Mouse (Mus musculus) fibroblast of lung, adult 2 months (primary cell): ENCODE results near the gene Cavin4.
"Not testable (repeated sequence)": the region's sequence is repeated elsewhere in the genome, so short reads cannot be mapped to it uniquely, and the experiment has no call there.

Experiments
- DNase-seq: peaks from one replicate; pipeline ENCODE4 v3.0.0-alpha.2; 2011; ENCODE audit warnings: low read depth

Gene Cavin4

DNA sequence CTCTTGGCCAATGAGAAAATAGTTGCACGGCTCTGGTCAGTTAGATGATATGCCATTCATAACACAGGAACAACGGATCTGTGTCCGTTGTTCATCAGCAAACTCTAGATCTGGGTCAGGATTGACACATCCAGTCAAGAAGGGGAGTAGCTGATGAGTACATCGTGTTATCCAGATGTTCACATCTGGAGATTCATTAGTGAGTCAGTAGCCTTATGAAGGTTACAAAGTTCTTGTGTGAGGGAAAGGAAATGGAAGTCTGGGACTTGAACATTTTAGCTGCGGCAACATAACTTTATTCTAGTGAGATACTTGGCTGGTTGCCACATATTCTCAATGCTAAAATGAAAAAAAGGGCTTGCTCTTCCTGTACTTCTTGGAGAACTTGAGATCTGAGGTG lies 9.6 kb downstream of the Cavin4 start:
- no peak for DNase-seq

GRCm38 (mm10) chr4:48674412-48674811 lies 11.1 kb downstream of the Cavin4 start:
- no peak for DNase-seq

DNA sequence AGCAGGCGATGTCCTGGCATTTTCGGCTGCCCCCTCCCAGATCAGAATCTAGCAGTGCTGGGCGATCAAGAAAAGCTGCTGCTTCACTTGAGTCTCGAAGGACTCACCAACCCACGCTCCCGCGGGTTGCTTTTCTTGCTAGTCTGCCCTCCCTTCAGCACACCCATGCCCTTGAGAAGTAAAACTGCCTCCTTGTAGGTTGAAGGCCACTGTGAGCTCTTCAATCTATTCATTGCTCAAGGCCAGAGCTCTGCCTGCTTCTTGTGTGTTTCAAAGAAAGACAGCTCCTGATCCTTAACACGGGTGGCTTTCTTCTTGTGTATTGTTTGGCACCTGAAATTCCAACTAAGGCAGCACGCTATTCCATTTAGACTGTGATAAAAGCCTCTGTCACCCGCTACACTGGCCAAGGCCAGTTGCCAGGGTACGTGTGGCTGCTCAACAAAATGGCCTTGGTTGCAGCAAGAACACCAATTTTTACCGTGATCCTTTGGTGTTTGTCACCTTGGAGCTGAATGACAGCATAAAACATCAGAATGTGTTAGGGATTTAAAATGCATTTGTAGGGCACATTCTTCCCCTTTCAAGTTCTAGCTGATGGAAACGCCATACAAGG lies 13.4 kb downstream of the Cavin4 start:
- no peak for DNase-seq

GRCm38 (mm10) chr4:48677276-48677675 lies 14.0 kb downstream of the Cavin4 start:
- no peak for DNase-seq

DNA sequence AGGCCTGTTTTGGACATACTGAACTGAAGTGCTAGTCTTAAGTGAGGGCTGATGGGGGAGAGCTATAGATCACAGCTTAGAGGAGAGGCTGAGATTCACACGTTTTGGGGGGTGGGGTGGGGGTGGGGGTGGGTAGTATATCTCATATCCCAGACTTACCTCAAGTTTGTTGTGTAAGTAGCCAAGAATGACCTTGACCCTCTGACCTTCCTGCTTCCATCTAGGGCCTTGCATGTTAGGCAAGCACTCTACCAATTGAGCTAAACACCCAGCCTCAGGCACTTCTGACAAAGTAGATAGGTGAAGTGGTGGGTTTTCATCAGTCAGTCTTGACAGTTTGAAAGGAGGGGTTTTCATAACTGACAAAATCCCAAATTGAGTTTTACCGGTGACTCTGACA lies 14.5 kb downstream of the Cavin4 start:
- no peak for DNase-seq

- DNase-seq, result no peak
Measured at GRCm38 (mm10) chr4:48678793-48679192, 15.5 kb downstream of the Cavin4 start.

DNA sequence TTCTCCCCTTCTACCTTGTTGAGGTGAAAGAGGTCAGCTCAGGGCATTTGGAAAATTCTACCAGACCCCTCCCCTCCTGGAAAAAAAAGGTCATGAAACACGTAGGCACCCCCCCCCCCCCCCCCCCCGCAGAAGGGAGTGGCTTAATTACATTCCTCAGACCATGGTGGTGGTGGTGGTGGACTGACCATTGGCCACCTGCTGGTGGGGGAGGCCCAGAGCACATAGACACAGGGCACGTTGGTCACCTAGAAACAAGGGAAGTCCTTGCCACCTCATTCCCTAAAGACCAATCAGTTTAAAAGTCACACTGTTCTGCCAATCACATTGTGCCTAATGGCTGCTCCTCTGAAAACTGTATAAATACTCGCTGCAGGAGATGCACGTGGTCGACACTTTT lies 16.4 kb downstream of the Cavin4 start:
- DNase-seq, result not testable (repeated sequence)

DNA sequence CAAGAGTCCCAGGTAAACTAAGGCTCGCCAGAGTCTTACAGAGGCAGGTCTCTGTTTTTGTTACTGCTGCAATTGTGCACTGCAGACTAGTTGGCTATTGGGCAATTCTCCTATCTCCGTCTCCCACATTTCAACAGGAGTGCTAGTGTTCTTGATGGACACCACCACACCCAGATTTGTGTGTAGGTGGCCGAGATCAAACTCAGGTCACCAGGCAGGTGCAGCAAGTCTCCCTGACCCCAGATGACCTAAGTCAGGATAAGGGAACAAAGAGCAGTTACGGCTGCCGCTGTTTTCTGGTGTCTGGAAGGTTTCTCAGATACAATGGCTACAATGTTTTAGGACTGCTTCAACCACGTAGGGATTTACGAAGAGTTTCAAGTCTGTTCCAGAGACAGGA lies 16.9 kb downstream of the Cavin4 start:
- DNase-seq, result no peak

GRCm38 (mm10) chr4:48680648-48681343 lies 17.5 kb downstream of the Cavin4 start:
- DNase-seq, result peak; percentile 76

GRCm38 (mm10) chr4:48683126-48683525 lies 19.8 kb downstream of the Cavin4 start:
- no peak for DNase-seq

- DNase-seq, result not testable (repeated sequence)
Measured at GRCm38 (mm10) chr4:48683633-48684209, 20.4 kb downstream of the Cavin4 start.

DNA sequence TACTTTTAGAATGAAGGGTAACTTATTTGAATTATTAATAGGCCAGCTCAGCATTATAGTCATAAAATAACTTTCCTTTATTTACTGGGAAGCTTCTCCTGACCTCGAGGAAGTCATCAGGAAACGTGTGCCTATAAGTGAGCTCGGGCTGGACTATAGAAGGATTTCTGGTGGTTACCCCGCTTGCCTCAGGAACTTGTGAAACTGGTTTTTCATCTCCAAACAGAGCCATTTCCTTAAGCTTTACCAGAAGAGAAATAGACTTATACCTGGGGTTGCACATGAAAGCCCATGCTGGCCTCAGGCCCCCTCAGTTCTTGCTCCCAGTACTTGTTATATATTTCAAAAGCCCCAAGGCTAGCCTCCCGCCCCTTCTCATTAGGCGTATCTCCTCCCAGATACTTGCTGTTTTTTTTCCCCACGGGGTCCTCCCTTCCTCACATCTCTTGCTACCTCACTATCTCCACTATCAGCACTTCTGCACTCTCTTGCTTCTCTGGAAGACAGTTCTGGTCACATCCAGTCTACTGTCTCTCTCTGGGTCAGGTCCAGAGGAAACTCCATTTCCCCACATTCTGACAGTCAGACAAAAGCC lies 21.4 kb downstream of the Cavin4 start:
- DNase-seq, result no peak

GRCm38 (mm10) chr4:48688148-48688547 lies 24.8 kb downstream of the Cavin4 start:
- no peak for DNase-seq

DNA sequence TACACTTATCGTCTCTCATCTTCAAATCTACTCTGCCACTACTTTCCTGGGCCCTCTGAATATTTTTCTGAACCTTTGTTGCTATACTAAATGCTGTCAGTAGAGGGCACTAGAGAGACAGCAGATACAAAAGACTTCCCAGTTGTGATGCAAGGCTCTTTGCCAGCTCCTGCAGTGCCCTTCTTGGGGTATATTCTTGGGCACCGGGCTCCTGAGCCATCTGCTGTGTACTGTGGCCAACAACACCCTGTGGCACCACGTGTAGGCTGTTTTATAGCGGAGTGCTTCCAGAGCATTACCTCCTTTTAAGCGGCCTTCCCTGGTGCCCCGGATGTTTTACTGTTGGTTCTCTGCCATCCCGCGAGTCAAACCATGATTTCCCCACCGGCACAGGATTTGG lies 27.3 kb downstream of the Cavin4 start:
- no peak for DNase-seq

- no peak for DNase-seq
Measured at GRCm38 (mm10) chr4:48691793-48692437, 28.6 kb downstream of the Cavin4 start.

GRCm38 (mm10) chr4:48692736-48693292 lies 29.5 kb downstream of the Cavin4 start:
- DNase-seq, result no peak

DNA sequence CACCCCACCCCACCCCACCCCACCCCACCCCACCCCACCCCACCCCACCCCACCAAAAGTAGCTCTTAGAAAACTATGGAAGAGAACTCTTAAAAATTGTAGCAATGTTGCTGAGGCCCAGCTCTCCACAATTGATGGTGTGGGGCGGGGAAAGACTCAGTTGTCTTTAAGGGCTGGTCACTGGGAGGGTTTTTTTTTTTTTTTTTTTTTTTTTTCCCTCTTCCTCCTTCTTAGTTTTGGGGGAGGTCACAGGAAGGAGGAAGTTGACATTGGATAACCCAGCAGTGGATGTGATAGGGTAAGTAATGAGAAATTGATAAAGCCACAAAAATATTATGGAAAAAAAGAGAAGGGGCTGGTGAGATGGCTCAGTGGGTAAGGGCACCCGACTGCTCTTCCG lies 33.4 kb downstream of the Cavin4 start:
- DNase-seq, result no peak

DNA sequence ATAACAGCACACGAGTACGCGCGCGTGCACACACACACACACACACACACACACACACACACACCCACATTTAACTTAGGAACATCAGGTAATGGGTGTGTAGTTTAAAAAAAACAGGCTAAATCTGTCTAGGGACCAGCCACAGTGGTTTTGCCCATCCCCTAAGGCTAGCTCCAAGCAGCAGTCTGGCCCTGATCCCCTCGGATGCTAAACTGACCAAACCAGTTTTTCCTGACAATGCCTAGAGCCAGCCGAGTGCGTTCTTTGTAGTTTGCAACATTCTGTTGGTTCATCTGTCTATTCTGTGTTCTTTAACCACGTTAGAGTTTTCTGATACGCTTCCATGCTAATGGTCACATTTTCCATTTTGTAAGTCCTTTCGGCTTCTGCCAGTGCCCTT lies 34.0 kb downstream of the Cavin4 start:
- DNase-seq, result no peak

GRCm38 (mm10) chr4:48715865-48716650 lies 52.7 kb downstream of the Cavin4 start:
- no peak for DNase-seq

DNA sequence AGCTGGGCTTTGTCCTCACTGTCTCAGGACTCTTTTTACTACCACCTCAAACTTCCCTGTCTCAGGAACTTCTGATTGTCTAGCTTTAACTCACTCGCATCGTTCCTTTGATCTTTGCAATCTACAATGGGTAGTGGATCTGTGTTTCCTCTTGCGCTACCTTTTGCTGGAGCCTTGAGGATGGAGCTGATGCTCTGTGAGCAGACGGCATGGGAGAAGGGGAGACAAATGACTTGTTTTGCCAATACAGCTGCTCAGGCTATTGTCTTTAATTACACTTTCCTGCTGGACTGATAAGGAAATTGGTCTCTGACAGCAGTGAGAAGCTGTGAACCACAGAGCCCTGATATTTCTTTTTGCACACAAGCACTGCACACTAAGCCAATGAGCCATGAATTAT lies 53.5 kb downstream of the Cavin4 start:
- DNase-seq, result no peak
